Mouse (Mus musculus) lung, embryonic 14.5 days (tissue): ENCODE results near the gene Slc5a10. TPM values are rescaled to one million over a fixed set of nuclear protein-coding genes. Genes with fewer than 3 reads are reported as not detected.

Experiments used
- ATAC-seq: fragments of 200-750 bp; cut with Nextera tagmentation; 2 replicates; pipeline ENCODE4 v1.8.0; 2017; ENCODE audit warnings: mild to moderate bottlenecking, moderate TSS enrichment, moderate library complexity; ENCODE audit not compliant: insufficient read depth
- DNase-seq: peaks from one replicate; pipeline ENCODE4 v3.0.0-alpha.2; 2015
- H3K27ac ChIP-seq: fragments of 300-500 bp; sonication (generic); 2 replicates; pipeline ENCODE4 v1.5.1; 2014; ENCODE audit warnings: low read depth, mild to moderate bottlenecking, moderate library complexity
- H3K27me3 ChIP-seq: fragments of 300-500 bp; sonication (generic); 2 replicates; pipeline ENCODE4 v1.6.1; 2014; ENCODE audit warnings: low read length, control low read depth; ENCODE audit not compliant: insufficient read depth
- H3K36me3 ChIP-seq: fragments of 300-500 bp; sonication (generic); 2 replicates; pipeline ENCODE4 v1.6.1; 2014; ENCODE audit warnings: control low read depth; ENCODE audit not compliant: insufficient read depth
- H3K4me1 ChIP-seq: fragments of 300-500 bp; sonication (generic); 2 replicates; pipeline ENCODE4 v1.6.1; 2014; ENCODE audit warnings: antibody characterized with exemption, control low read depth; ENCODE audit not compliant: insufficient read depth
- H3K4me2 ChIP-seq: fragments of 300-500 bp; sonication (generic); 2 replicates; pipeline ENCODE4 v1.6.1; 2014; ENCODE audit warnings: mild to moderate bottlenecking
- H3K4me3 ChIP-seq: fragments of 300-500 bp; sonication (generic); 2 replicates; pipeline ENCODE4 v1.5.1; 2014; ENCODE audit warnings: low read depth, low read length
- H3K9ac ChIP-seq: fragments of 300-500 bp; sonication (generic); 2 replicates; pipeline ENCODE4 v1.6.1; 2014
- H3K9me3 ChIP-seq: fragments of 300-500 bp; sonication (generic); 2 replicates; pipeline ENCODE4 v1.6.1; 2016; ENCODE audit warnings: low read depth, low read length, control low read depth
- CTCF ChIP-seq: IDR thresholded peaks from 2 replicates; pipeline ENCODE4 v1.5.1; 2016; ENCODE audit warnings: antibody characterized with exemption, low read depth
- WGBS: fragments of 180-500 bp; shearing (Covaris S2); extraction: QIAGEN DNeasy Blood & Tissue Kit; methylation state at CpG from one replicate; pipeline ENCODE4 v1.1.7; 2014; 5-methylcytosine and 5-hydroxymethylcytosine counted together
- polyA plus RNA-seq: library from polyadenylated mRNA; unstranded; fragments of >200 nt; fragmentation: Nextera tagmentation; extraction: Ambion mirVana; gene quantifications from 2 replicates; pipeline ENCODE4 v1.2.1, GENCODE M21; 2014

Slc5a10 gene
- polyA plus RNA-seq, 1 experiment from 2014 or later: not detected

DNA sequence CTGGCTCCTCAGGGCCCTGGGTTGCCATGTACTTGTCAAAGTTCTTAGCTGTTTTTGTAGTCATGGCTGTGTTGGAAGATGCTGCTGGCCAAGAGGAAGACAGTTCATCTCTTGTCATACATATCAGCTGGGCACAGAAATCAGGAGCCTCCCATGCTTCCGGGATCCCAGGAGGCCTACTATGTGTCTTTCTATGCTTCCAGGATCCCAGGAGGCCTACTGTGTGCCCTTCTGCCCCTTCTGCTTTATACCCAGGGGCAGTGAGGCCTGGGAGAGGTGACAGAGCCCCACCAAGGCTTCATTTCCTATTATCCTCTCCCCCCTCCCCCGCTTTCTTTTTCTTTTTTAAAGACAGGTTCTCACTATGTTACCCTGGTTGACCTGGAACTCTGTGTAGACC is 15.0 kb downstream of the Slc5a10 start:
- no peak overlapping the region for H3K9ac ChIP-seq
- DNase-seq (no peak), ATAC-seq (no peak)
- H3K36me3 ChIP-seq: no peaks in the 10 kb centered on the region
- no peak overlapping the region for H3K4me3 ChIP-seq
- no peaks in the 10 kb centered on the region for H3K4me1 ChIP-seq
- H3K9me3 ChIP-seq: no peaks in the 10 kb centered on the region
- TF ChIP-seq CTCF: no peak
- H3K27ac ChIP-seq: no peak overlapping the region
- WGBS: 79% methylated on average over 2 of the region's 2 CpGs
- no peaks in the 10 kb centered on the region for H3K27me3 ChIP-seq
- no peak overlapping the region for H3K4me2 ChIP-seq

DNA sequence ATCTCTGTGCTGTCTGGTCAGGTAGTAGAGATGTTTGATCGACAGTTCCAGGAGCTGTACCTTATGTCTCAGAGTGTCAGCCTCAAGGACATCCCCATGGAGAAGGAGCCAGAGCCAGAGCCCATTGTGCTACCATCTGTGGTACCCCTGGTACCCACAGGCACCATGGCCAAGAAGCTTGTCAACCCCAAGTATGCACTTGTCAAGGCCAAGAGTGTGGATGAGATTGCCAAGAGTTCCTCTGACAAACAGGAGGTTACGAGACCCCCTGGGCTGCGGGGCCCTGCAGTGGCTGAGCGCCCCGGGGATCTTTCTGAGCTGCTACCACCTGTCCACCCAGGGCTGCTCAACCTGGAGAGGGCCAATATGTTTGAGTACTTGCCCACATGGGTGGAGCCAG is 18.1 kb downstream of the Slc5a10 start:
- H3K4me1 ChIP-seq: no peaks in the 10 kb centered on the region
- DNase-seq (no peak), ATAC-seq (no peak)
- no peaks in the 10 kb centered on the region for H3K9me3 ChIP-seq
- no peak for TF ChIP-seq CTCF
- no peaks in the 10 kb centered on the region for H3K27me3 ChIP-seq
- no peak overlapping the region for H3K4me3 ChIP-seq
- H3K27ac ChIP-seq: no peak overlapping the region
- no peak overlapping the region for H3K9ac ChIP-seq
- no peaks in the 10 kb centered on the region for H3K36me3 ChIP-seq
- H3K4me2 ChIP-seq: no peak overlapping the region
- WGBS: 84% methylated on average over 5 of the region's 5 CpGs

DNA sequence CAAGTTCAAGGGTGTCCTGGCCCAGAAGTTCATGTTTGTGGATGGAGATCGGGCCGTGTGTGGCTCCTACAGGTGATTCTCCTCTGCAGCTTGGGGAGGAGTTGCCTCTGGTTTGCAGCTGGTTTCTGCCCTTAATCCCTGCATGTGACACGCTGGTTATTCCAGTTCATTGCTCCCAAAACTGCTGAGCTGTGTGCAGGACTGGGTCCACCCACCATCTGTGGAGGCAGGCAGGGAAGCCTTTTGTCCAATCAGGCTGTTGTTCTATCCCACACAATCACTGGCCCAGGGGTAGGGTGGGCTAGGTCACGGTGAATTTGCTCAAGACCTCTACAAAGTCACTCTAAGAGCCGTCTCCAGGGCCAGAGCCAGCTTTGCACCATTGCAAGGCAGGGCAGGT is 18.9 kb downstream of the Slc5a10 start:
- Histone ChIP-seq H3K27me3 (no peaks in the 10 kb centered on the region), H3K4me3 (no peak overlapping the region), H3K4me2 (no peak overlapping the region), H3K27ac (no peak overlapping the region), H3K36me3 (no peaks in the 10 kb centered on the region), H3K4me1 (no peaks in the 10 kb centered on the region), H3K9ac (no peak overlapping the region), H3K9me3 (no peaks in the 10 kb centered on the region)
- DNase-seq (no peak), ATAC-seq (no peak)
- no peak for TF ChIP-seq CTCF
- WGBS: 73% methylated on average over 5 of the region's 5 CpGs

DNA sequence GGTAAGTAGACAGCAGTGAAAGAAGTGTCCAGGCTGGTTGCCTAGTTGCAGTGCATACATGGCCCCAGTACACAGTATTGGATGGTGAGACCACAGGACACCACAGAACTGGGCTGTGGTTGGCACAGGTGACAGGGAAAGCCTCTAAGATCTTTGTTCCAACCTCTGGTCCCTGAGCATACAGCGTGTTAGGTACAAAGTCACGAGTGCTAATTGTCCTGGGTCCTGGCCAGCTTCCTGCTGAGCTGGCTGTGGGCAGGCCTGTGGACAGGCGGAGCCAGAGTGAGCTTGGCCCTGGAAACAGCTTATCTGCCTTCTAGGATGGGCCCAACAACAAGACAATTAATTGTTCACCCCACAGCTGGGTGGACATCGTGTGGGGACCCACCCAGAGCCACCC is 20.7 kb downstream of the Slc5a10 start:
- 64% methylated on average over 4 of the region's 4 CpGs for WGBS
- no peaks in the 10 kb centered on the region for H3K4me1 ChIP-seq
- no peak overlapping the region for H3K4me3 ChIP-seq
- no peak for ATAC-seq
- no peak overlapping the region for H3K27ac ChIP-seq
- H3K27me3 ChIP-seq: no peaks in the 10 kb centered on the region
- H3K9ac ChIP-seq: no peak overlapping the region
- H3K9me3 ChIP-seq: no peaks in the 10 kb centered on the region
- no peak overlapping the region for H3K4me2 ChIP-seq
- no peaks in the 10 kb centered on the region for H3K36me3 ChIP-seq
- TF ChIP-seq CTCF: no peak
- no peak for DNase-seq

DNA sequence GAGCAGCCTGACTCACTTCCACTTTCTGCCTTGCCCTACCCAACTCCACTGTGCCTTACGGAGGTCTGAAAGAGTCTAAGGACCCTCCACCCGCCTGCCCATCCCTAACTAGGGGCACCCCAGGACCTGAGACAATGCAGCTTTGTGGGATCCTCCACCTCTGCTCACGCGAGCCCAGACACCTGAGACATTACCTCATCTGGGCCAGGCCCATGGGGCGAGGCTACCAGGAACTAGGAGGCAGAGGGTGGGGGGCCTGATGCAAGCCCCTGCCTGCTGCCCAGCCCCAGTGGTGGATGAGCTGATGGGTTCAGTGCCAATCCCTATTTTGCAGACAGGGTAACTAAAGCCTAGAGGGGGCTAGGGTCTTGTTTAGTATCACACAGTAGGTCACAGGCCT is 21.2 kb downstream of the Slc5a10 start:
- 71% methylated on average over 5 of the region's 5 CpGs for WGBS
- Histone ChIP-seq H3K9me3 (no peaks in the 10 kb centered on the region), H3K9ac (no peak overlapping the region), H3K4me3 (no peak overlapping the region), H3K36me3 (no peaks in the 10 kb centered on the region), H3K4me1 (no peaks in the 10 kb centered on the region), H3K4me2 (no peak overlapping the region), H3K27me3 (no peaks in the 10 kb centered on the region), H3K27ac (no peak overlapping the region)
- ATAC-seq (no peak), DNase-seq (no peak)
- TF ChIP-seq CTCF: no peak

DNA sequence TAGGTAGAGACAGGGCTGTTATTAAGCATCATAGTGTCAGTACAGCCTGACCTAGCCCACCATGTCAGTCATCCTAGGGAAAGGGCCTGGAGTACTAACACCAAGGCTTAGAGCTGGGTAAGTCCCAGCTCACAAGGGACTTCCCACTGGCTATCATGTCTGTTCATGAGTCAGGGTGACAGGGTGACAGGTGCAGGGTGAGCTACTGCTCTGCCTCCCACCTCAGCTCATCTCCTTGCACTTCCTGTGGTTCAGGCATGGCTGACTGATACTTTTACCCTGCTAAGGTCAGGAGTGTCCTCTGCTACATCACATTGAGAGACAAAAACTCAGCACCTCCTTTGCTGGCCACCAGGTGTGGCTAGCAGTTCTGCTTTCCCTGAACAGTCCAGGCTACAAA is 21.8 kb downstream of the Slc5a10 start:
- Histone ChIP-seq H3K9ac (no peak overlapping the region), H3K4me2 (no peak overlapping the region), H3K27ac (no peak overlapping the region), H3K9me3 (no peaks in the 10 kb centered on the region), H3K4me3 (no peak overlapping the region), H3K36me3 (no peaks in the 10 kb centered on the region), H3K27me3 (no peaks in the 10 kb centered on the region), H3K4me1 (no peaks in the 10 kb centered on the region)
- TF ChIP-seq CTCF: no peak
- DNase-seq (no peak), ATAC-seq (no peak)

DNA sequence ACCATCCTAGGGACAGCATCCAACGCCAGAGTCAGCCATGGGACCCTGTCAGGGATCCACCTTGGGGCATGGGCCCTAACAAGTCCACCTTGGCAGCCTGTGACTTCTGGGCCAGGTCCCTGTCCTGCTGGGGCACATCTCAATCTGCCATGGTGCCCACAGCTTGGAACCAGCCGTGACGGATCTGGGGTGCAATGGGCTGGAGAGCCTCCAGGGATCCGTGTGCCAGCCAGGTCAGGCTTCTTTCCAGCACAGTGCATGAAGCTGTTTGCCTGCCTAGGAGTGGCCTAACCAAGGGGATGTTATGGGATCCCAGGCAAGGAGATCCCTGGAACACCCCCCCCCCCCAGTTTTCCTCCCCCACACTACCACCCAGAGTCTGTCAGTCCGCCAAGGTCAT is 27.6 kb downstream of the Slc5a10 start:
- Histone ChIP-seq H3K4me2 (no peak overlapping the region), H3K9ac (no peak overlapping the region), H3K4me3 (no peak overlapping the region), H3K9me3 (no peaks in the 10 kb centered on the region), H3K4me1 (no peaks in the 10 kb centered on the region), H3K27ac (no peak overlapping the region), H3K27me3 (no peaks in the 10 kb centered on the region), H3K36me3 (no peaks in the 10 kb centered on the region)
- no peak for TF ChIP-seq CTCF
- ATAC-seq (no peak), DNase-seq (no peak)
- WGBS: 81% methylated on average over 5 of the region's 5 CpGs

DNA sequence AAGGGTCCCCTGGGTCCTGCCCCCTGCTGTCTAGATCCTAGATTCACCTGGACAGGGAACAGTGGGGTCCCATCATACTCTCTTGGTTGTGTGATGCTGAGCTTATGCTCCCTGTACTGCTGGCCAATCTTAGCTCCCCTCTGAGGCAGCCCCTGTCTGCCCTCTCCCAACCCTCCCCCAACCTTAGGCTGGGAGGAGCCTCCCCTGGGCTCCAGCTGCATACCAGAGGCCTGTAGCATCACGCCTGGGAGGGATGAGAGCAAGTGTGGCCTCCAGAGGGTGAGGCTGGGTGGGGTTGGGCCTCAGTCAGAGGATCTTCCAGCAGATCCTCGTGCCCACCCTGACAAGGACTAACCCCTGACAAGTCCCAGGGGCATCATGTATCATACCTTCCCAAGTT is 33.0 kb downstream of the Slc5a10 start:
- 0 out of 2 replicates have a peak, but pooled peaks cover 6% of the 10 kb centered on the region for H3K4me1 ChIP-seq
- H3K9ac ChIP-seq: no peak overlapping the region
- no peaks in the 10 kb centered on the region for H3K36me3 ChIP-seq
- no peaks in the 10 kb centered on the region for H3K9me3 ChIP-seq
- H3K4me2 ChIP-seq: no peak overlapping the region; the same call in 1 of the 2 replicates
- no peak for DNase-seq
- TF ChIP-seq CTCF: no peak
- H3K27me3 ChIP-seq: peaks cover 35% of the 10 kb centered on the region
- no peak overlapping the region for H3K4me3 ChIP-seq
- WGBS: 42% methylated on average over 2 of the region's 2 CpGs
- ATAC-seq: 0 out of 2 replicates have a peak, but pooled peaks have one; percentile 10
- H3K27ac ChIP-seq: no peak overlapping the region
